Mouse (Mus musculus) midbrain, embryonic 15.5 days (tissue): ENCODE measurements around the gene Dglucy. TPM values are rescaled to one million over a fixed set of nuclear protein-coding genes. Genes with fewer than 3 reads are reported as not detected.
A peak's percentile ranks its signal among the peaks of the same experiment; 100 is the strongest.

Source experiments
- ATAC-seq: fragments of 200-750 bp; cut with Nextera tagmentation; replicated peaks from 2 replicates; pipeline ENCODE4 v1.8.0; 2017; ENCODE audit warnings: moderate TSS enrichment
- H3K27ac ChIP-seq: fragments of 300-500 bp; sonication (generic); 2 replicates; pipeline ENCODE4 v1.5.1; 2015; ENCODE audit warnings: mild to moderate bottlenecking, inconsistent platforms
- H3K27me3 ChIP-seq: fragments of 300-500 bp; sonication (generic); replicated peaks from 2 replicates; pipeline ENCODE4 v1.6.1; 2015; ENCODE audit warnings: inconsistent platforms
- H3K36me3 ChIP-seq: fragments of 300-500 bp; sonication (generic); replicated peaks from 2 replicates; pipeline ENCODE4 v1.6.1; 2015; ENCODE audit warnings: inconsistent platforms
- H3K4me1 ChIP-seq: fragments of 300-500 bp; sonication (generic); 2 replicates; pipeline ENCODE4 v1.6.1; 2015; ENCODE audit warnings: inconsistent platforms
- H3K4me2 ChIP-seq: fragments of 300-500 bp; sonication (generic); 2 replicates; pipeline ENCODE4 v1.6.1; 2015; ENCODE audit warnings: inconsistent platforms, mild to moderate bottlenecking, moderate library complexity
- H3K4me3 ChIP-seq: fragments of 300-500 bp; sonication (generic); 2 replicates; pipeline ENCODE4 v1.5.1; 2015; ENCODE audit warnings: mild to moderate bottlenecking, inconsistent platforms
- H3K9ac ChIP-seq: fragments of 300-500 bp; sonication (generic); 2 replicates; pipeline ENCODE4 v1.6.1; 2015; ENCODE audit warnings: mild to moderate bottlenecking, inconsistent platforms
- H3K9me3 ChIP-seq: fragments of 300-500 bp; sonication (generic); 2 replicates; pipeline ENCODE4 v1.6.1; 2016; ENCODE audit warnings: inconsistent platforms
- WGBS: fragments of 180-500 bp; shearing (Covaris S2); methylation state at CpG from one replicate; pipeline ENCODE4 v1.1.7; 2015; ENCODE audit warnings: mixed read lengths; 5-methylcytosine and 5-hydroxymethylcytosine counted together
- polyA plus RNA-seq: library from polyadenylated mRNA; unstranded; fragments of >200 nt; fragmentation: Nextera tagmentation; extraction: Ambion mirVana; gene quantifications from 2 replicates; pipeline ENCODE4 v1.2.1, GENCODE M21; 2015

Dglucy gene
- polyA plus RNA-seq: 2.9 TPM in 2 replicates

DNA sequence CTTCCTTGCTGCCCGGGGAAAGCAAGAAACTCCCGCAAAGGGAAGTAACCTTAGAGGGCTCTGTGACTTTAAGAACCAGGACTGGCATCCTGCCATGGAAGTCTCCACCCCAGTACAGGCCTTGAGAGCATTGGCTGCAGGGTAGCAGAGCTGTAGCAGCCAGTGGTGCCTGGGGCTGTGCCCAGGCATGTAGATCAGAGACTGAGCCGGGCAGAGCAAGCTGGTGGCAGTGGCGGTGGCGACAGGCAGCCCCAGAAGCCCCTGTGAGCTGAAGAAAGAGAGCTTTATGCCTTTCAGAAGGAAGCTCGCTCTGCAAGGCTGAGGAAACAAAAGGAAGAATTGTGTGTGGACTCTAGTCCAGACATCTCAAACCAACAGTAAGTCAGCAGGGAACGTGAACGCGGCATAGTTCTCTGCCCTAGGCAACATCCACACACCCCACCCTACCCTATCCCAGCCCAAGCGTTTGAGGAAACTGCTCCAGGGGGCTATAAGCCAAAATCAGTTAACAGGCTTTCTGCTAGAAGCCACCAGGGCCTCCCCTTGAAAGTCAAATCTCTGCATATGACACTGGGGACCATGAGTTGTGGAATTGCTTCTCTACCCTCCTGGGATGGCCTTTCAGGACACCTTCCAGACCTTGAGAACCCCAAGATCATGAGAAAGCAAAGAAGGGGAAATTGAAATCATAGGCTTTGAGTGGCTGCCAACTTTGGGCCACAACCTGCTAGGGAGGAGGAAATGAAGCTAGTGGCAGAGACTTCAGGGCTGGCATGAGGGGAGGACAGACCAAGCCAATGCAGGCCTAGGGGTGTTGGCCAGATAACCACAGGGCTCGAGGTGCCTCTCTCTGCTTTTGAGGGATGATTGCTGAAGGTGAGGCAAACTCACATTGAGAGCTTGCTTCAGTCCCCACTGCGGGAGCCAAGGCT is at the start of gene Dglucy:
Dglucy (plus strand) TSS at position 124 of the 932 bp plus-strand sequence.
- Histone ChIP-seq H3K27ac (peak within 1 kb of the TSS; percentile 76), H3K4me2 (peak within 1 kb of the TSS; percentile 34), H3K36me3 (no peaks in the 10 kb centered on the region), H3K4me1 (peaks cover 15% of the 10 kb centered on the region; the same call in 1 of the 2 replicates), H3K9me3 (no peaks in the 10 kb centered on the region), H3K9ac (no peak within 1 kb of the TSS), H3K27me3 (no peaks in the 10 kb centered on the region), H3K4me3 (0 out of 2 replicates have a peak within 1 kb of the TSS, but pooled peaks have one; percentile 12)
- WGBS: 41% methylated on average over 12 of the region's 12 CpGs
- ATAC-seq: peak; percentile 98

- H3K36me3 ChIP-seq: no peaks in the 10 kb centered on the region
- no peak overlapping the region for H3K4me3 ChIP-seq
- H3K27ac ChIP-seq: no peak overlapping the region
- ATAC-seq: no peak
- no peaks in the 10 kb centered on the region for H3K9me3 ChIP-seq
- H3K4me1 ChIP-seq: no peaks in the 10 kb centered on the region
- H3K9ac ChIP-seq: no peak overlapping the region
- no peak overlapping the region for H3K4me2 ChIP-seq
- no peaks in the 10 kb centered on the region for H3K27me3 ChIP-seq
- WGBS: 73% methylated on average over 5 of the region's 5 CpGs
Measured at GRCm38 (mm10) chr12:100735156-100735555, 43.7 kb upstream of the Dglucy start.

DNA sequence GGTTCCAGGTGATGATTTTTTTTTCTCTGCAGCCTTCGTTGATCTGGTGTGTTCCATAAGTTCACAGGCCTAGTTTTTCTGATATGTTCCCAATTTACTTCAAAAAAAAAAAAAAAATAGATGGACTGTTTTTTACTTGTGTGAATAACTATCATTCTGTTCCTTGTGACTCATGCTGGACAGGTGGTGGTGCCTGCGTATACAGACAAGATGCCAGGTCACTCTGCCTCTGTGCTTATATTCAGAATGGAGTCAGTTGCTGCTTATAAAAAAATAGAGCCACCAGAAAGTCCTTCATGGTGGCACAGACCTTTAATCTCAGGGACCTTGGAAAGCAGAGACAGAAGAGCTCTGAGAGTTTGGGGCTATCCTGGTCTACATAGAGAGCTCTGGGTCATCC is 43.3 kb upstream of the Dglucy start:
- H3K36me3 ChIP-seq: no peaks in the 10 kb centered on the region
- H3K4me2 ChIP-seq: no peak overlapping the region
- no peaks in the 10 kb centered on the region for H3K9me3 ChIP-seq
- no peaks in the 10 kb centered on the region for H3K4me1 ChIP-seq
- H3K27me3 ChIP-seq: no peaks in the 10 kb centered on the region
- no peak overlapping the region for H3K4me3 ChIP-seq
- WGBS: 91% methylated on average over 2 of the region's 2 CpGs
- H3K27ac ChIP-seq: no peak overlapping the region
- no peak for ATAC-seq
- no peak overlapping the region for H3K9ac ChIP-seq

- H3K4me2 ChIP-seq: no peak overlapping the region
- no peak overlapping the region for H3K4me3 ChIP-seq
- no peak overlapping the region for H3K27ac ChIP-seq
- H3K36me3 ChIP-seq: no peaks in the 10 kb centered on the region
- 46% methylated on average over 3 of the region's 3 CpGs for WGBS
- no peaks in the 10 kb centered on the region for H3K4me1 ChIP-seq
- H3K27me3 ChIP-seq: no peaks in the 10 kb centered on the region
- ATAC-seq: no peak
- H3K9me3 ChIP-seq: no peaks in the 10 kb centered on the region
- no peak overlapping the region for H3K9ac ChIP-seq
Measured at GRCm38 (mm10) chr12:100738498-100738897, 40.4 kb upstream of the Dglucy start.

DNA sequence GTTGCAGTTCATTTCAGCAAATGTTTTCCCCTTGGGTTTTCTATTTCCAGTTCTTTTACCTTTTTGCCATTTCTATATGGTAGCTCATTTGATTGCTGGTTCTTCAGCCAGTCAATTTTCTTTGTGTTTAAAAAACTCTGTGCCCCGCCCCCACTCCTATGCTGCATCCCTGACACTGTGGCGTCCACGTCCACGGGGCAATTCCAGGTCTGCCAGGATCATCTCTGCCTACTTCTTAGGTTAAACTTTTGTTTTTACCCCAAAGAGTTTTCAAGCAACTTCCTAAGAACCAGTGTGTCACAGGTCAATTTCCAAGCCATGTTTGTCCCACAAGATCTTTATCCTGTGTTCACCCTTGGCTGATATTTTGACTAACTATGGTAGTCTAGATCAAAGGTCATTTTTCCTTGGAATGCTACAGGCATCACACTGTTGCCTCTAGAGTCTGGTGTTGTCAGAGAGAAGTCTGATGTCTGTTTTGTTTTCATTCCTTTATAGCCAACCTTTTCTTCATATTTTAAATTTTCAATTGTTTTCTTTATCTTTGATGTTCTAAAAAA is 39.8 kb upstream of the Dglucy start:
- WGBS: 79% methylated on average over 4 of the region's 4 CpGs
- H3K9ac ChIP-seq: no peak overlapping the region
- ATAC-seq: no peak
- H3K4me3 ChIP-seq: no peak overlapping the region
- no peak overlapping the region for H3K27ac ChIP-seq
- no peaks in the 10 kb centered on the region for H3K9me3 ChIP-seq
- H3K27me3 ChIP-seq: no peaks in the 10 kb centered on the region
- no peak overlapping the region for H3K4me2 ChIP-seq
- no peaks in the 10 kb centered on the region for H3K36me3 ChIP-seq
- H3K4me1 ChIP-seq: no peaks in the 10 kb centered on the region

- H3K27me3 ChIP-seq: no peaks in the 10 kb centered on the region
- H3K4me3 ChIP-seq: no peak overlapping the region
- WGBS: 90% methylated on average over 5 of the region's 5 CpGs
- H3K36me3 ChIP-seq: no peaks in the 10 kb centered on the region
- no peaks in the 10 kb centered on the region for H3K9me3 ChIP-seq
- ATAC-seq: no peak
- no peak overlapping the region for H3K4me2 ChIP-seq
- H3K27ac ChIP-seq: no peak overlapping the region
- H3K4me1 ChIP-seq: no peaks in the 10 kb centered on the region
- H3K9ac ChIP-seq: no peak overlapping the region
Measured at GRCm38 (mm10) chr12:100740313-100740712, 38.5 kb upstream of the Dglucy start.

DNA sequence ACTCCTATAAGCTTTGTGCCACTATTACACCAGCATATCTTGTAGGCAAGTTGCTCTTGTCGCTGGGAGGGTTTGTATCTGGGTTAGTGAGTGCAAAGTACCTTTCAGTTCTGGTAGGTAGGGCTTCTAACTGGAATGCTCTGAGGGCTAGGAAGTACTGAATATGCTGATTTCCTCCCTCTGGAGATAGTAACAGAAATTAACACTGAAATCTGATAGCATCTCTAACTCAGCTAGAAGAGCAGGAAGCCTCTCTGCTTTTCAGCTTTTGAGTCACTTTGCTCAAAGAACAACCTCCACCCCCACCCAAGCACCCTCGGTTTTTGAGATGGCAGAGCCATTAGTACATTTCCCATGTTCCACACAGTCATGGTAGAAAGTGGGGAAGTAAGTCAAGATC is 36.4 kb upstream of the Dglucy start:
- no peaks in the 10 kb centered on the region for H3K4me1 ChIP-seq
- H3K4me2 ChIP-seq: no peak overlapping the region
- H3K9ac ChIP-seq: no peak overlapping the region
- no peak for ATAC-seq
- no peaks in the 10 kb centered on the region for H3K36me3 ChIP-seq
- H3K27me3 ChIP-seq: no peaks in the 10 kb centered on the region
- no peak overlapping the region for H3K27ac ChIP-seq
- H3K9me3 ChIP-seq: no peaks in the 10 kb centered on the region
- H3K4me3 ChIP-seq: no peak overlapping the region
- 63% methylated on average over 2 of the region's 2 CpGs for WGBS

DNA sequence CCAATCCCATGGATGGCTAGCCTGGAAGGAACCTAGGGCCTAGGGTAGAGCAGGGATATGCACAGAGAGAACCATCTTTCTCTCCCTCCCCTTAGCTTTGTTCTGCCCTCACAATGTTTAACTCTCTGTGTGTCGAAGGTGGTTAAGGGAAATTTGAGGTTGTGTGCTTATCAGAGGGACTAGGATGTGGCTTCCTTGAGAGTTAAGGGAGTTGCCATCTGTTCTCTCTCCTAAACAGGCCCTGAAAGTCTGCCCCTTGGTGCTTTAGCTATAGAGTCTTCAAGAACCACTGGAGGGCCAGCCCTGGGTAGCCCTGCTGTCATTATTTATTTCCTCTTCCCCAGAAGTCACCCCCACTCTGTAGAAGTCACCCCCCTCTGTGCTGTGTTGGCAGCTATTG is 25.9 kb upstream of the Dglucy start:
- Histone ChIP-seq H3K4me3 (no peak overlapping the region), H3K36me3 (no peaks in the 10 kb centered on the region), H3K9me3 (no peaks in the 10 kb centered on the region), H3K27me3 (no peaks in the 10 kb centered on the region), H3K27ac (no peak overlapping the region), H3K9ac (no peak overlapping the region), H3K4me1 (no peaks in the 10 kb centered on the region), H3K4me2 (no peak overlapping the region)
- 75% methylated on average over 1 of the region's 1 CpGs for WGBS
- no peak for ATAC-seq

DNA sequence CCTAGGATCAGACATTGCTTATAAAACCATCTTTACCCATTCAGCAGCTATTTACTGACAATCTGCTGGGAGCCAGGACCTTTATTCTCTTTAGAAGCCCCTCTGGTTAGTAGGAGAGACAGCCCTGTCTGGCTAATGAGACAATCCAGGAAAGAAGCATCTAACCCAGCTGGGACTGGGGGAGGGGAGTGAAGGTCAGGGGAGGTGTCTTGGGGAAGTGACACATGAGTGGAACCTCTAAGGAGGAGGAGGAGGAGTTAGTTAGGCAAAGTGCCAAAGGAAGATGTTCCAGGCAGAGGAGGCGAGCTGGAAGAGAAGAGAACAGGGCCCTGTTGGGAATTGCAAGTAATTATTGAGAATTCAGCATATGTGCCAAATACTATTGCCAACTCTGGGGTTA is 25.1 kb upstream of the Dglucy start:
- Histone ChIP-seq H3K27ac (no peak overlapping the region), H3K9me3 (no peaks in the 10 kb centered on the region), H3K9ac (no peak overlapping the region), H3K27me3 (no peaks in the 10 kb centered on the region), H3K36me3 (no peaks in the 10 kb centered on the region), H3K4me1 (no peaks in the 10 kb centered on the region), H3K4me2 (no peak overlapping the region), H3K4me3 (no peak overlapping the region)
- no peak for ATAC-seq
- 58% methylated on average over 1 of the region's 1 CpGs for WGBS

- ATAC-seq: no peak
- Histone ChIP-seq H3K27ac (no peak overlapping the region), H3K4me2 (no peak overlapping the region), H3K4me3 (no peak overlapping the region), H3K9ac (no peak overlapping the region), H3K4me1 (peaks cover under 1% of the 10 kb centered on the region; the same call in 1 of the 2 replicates), H3K9me3 (no peaks in the 10 kb centered on the region), H3K27me3 (no peaks in the 10 kb centered on the region), H3K36me3 (no peaks in the 10 kb centered on the region)
- 18% methylated on average over 4 of the region's 4 CpGs for WGBS
Measured at GRCm38 (mm10) chr12:100757427-100757826, 21.4 kb upstream of the Dglucy start.

DNA sequence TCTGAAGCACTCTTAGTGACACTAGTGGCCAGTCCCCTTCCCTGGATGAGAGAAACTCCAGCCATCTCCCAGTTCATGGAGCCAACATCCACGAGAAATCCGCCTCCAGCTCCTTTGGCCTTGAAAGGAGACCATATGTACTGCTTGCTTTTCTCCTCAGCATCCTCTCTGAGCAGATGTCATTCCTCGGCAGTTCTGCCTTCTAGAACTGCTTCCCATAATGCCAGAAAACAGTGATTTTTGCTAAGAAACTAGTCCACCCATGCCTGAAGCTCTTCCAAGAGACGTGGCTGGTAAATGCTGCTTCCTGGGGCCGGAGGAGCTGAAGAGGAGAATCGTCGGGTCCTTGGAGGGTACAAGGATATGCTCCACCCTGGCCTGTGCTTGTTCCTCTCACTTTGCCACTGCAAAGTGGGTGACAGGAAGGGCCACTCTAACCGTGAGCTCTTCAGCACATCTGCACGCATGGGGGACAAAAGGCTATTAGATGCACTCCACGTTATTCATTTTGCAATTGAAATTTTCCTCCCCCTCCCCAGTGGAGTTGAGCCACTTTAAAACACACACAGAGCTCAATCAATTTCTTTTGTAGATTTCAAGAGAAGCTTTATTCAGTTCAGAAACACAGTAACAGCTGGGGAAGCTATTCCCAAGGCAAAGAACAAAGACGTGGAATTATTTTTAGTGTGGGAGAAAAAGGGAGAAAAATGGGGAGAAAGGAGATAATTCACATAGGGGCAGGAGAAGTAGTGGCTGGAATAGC is 16.0 kb upstream of the Dglucy start:
- Histone ChIP-seq H3K9ac (no peak overlapping the region), H3K4me3 (no peak overlapping the region), H3K27ac (peak overlapping the region; percentile 50; the same call in 1 of the 2 replicates), H3K36me3 (no peaks in the 10 kb centered on the region), H3K27me3 (no peaks in the 10 kb centered on the region), H3K4me1 (peaks cover 2% of the 10 kb centered on the region; the same call in 1 of the 2 replicates), H3K9me3 (no peaks in the 10 kb centered on the region), H3K4me2 (no peak overlapping the region)
- WGBS: 43% methylated on average over 11 of the region's 11 CpGs
- no peak for ATAC-seq

GRCm38 (mm10) chr12:100764329-100765018 is 14.4 kb upstream of the Dglucy start:
- ATAC-seq: no peak
- Histone ChIP-seq H3K9ac (no peak overlapping the region), H3K4me3 (no peak overlapping the region), H3K4me2 (no peak overlapping the region), H3K9me3 (no peaks in the 10 kb centered on the region), H3K27ac (no peak overlapping the region), H3K36me3 (no peaks in the 10 kb centered on the region), H3K4me1 (peaks cover 2% of the 10 kb centered on the region; the same call in 1 of the 2 replicates), H3K27me3 (no peaks in the 10 kb centered on the region)
- WGBS: 71% methylated on average over 13 of the region's 13 CpGs
